Mouse (Mus musculus): ENCODE measurements at regions not wholly inside any gene's neighbourhood (a gene's known extent, or its start where the extent isn't known, plus 50 kb on each side); places are given as distances from the start of the nearest gene placed in this dataset.
A peak's percentile ranks its signal among the peaks of the same experiment; 100 is the strongest.

DNA sequence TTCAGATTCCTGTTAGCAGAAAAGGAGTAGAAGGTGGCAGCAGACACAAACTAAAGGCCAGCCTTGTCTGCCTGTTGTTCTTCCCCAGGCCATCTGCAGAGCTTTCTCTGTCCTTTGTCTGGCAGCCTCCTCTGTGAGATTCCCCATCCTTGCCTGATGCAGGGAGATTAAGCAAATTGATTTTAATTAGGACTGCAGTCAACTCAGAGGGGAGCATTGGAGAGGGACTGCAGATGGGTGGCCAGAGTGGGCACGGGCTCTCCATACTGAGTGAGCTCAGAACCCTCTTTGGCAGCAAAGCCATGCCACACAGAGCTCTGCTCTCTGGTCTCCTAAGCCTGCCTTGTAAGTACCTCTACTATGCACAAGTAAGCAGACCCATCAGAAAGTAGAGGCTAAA is 158.5 kb downstream of the Maf start:
- no peak for DNase-seq (ENCODE audit: low spot score)

DNA sequence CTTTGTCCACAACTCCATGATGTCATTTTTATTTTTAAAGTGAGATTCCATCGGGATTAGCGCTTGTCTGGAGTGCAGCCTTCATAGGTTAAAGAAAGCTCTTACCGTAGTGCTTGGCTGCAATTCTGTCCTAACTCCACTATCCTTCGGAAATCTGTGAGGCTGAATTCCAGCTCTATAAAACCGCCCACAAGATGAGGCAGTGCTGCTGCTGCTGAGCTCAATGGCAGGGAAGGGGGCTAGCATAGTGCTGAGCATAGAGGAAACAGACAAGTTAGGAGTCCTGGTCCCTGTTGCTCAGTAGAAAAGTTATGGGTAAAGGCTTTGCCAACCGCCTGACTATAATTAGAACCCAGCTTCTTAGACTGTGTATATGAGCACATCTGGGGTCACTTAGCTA is 163.5 kb downstream of the Maf start:
- no peak for DNase-seq (ENCODE audit: low spot score)

DNA sequence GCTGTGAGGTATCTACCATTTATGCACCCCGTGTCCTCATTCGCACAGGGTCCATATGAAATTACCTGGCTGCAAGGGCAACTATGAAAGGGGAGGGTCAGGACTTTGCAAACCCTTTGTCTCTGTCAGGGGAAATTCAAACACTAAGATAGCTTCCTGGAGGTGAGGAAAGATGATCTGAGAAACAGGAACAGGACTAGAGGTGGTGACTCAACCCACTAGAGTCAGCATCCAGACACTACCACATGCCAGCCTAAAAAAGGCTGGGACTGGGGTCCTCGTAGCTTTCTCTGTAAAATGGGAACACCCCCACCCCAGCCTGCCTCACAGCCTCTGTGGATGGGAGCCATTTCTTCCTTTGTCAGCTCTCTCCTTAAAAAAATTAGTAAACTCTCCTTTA is 164.7 kb downstream of the Maf start:
- DNase-seq (ENCODE audit: low spot score): no peak

DNA sequence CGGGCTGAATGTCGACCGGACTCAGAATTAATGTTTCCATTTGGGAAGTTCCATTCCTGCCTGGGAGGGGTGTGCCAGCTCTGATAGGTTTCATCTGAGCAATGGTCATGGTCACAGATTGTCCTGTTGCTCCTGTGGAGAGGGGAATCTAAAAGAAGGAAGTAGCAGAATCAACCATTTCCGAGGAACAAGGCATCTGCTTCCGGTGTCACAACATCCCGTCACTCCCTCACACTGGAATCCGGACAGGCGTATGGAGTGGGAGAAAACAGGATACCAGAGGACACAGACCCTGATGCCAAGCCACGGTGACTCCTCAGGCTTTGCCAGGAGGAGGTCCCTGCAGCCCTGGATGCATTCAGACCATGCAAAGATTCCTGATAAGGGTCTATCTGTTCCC is 168.0 kb downstream of the Maf start:
- DNase-seq (ENCODE audit: low spot score): no peak

DNA sequence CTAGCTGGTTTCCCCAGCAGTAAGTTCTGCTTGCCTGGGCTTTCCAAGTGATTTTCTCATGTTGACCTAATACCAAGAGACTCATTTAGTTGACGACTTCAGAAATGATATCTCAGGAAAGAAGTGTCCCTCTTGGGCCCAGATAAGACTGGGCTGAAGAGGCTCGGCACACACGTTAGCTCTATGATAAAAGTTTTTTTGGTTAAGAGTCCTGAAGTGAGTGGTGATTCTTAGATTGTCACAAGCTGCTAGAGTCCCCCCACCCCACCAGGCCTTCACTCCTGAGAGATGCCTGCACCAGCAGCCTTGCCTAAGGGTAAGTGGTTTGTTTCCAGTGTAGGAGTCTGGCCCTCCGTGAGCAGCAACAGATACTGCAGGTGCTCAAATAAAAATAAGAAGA is 169.4 kb downstream of the Maf start:
- DNase-seq (ENCODE audit: low spot score): no peak

DNA sequence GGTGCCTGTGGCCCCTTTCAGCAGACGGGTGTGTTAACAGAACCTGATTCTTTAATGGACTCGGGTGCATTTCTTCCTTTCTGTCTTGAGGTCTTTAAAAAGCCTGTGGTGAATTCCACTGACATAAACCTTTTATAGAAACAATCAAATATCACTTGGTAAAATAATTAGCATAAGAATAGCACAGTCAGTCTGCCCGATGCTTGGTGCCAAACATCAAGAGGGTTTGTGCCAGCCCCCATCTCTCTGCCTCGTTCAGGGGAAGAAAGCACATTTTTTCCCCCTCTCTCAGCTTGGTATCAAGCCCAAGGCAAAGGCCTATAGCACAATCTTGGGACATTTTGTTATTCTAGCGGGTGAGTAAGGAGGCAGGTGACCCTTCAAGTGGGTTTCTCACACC is 169.8 kb downstream of the Maf start:
- DNase-seq (ENCODE audit: low spot score): no peak

DNA sequence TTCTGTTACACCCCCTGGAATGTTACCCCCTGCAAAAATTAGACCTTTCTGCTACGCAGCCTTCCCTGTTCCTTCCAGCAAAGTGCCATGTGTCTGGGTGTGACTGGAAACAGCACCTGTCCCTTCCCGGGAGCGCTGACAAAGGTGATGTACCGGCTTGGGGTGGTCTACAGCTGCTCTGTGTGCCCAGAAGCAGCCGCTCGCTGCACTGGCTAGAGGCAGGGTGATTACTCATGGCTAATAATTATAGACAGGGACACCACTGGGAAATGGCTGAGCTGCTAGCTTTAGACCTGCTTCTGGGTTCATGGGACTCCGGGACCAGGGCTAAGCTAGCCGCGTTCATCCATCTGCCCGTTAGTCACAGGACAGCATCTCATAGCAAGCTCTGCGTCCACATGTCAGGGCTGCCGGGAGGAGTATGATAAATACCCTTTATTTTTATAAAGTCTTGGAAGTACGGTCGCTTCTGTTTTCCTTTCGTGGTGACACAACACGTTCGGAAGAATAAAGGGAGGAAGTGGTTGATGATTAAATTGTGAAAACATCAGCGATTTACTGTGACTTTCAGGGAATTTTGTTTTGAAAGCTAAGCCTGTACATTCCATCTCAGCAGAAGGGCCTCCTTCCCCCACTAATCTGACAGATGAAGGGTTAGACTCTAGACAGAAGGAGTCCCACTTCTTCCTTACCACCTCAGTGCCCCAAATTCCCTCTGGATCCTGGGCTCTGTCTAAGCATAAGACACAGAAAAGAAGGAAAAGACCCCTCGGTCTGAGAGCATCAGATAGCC is 170.8 kb downstream of the Maf start:
- no peak for DNase-seq (ENCODE audit: low spot score)

DNA sequence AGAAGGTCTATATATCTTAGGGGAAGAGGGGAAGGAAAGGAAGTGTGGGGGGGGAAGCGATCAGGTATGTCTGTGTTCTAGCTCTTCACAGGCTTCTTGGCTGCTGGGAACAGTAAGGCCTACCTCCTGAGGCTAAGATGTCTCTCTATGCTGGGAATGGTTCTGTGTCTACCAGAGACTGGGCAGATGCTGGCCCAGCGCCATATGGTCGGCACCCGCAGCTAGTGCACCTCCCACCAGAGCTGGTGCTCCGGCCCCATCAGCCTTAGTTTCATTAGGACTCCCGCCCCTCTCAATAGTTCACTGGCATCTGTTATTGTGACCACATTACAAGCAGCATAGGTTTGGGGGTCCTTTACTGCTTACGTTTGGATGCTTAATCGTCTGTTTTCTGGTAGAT is 171.6 kb downstream of the Maf start:
- no peak for DNase-seq (ENCODE audit: low spot score)

DNA sequence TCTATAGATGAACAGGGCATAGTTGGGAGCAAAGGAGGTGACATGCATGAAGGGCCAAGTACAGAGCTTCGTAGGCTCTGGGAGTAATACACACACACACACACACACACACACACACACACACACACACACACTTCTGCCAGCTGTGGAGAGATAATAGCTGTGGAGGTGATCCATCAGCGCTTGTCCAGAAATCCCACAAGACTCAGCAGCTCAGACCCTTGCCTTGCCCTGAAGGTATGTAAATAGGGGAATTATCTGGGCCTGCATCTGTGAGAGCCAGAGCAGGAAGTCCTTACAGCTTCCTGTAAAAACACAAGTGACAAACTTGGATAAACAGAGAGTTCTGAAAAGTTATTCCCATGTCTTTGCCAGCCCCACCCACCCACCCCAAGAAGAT is 173.6 kb downstream of the Maf start:
- no peak for DNase-seq (ENCODE audit: low spot score)

DNA sequence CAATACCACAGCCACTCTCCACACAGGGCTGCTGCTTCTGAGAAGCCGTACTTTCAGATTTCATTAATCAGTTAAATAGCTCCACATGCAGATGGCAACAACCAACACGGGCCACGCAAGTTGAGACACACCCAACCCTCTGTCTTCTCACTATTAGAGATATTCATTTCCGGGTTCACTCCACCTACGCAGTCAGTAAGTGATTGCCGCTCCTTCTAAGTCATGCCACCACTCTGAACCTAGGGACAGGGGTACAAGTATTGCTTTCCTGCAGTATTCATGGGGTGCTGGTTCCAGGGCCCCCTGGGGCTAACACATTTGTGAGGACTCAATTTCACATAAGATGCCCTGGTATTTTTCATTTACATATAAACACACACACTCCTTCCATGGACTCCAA is 176.3 kb downstream of the Maf start:
- no peak for DNase-seq (ENCODE audit: low spot score)

DNA sequence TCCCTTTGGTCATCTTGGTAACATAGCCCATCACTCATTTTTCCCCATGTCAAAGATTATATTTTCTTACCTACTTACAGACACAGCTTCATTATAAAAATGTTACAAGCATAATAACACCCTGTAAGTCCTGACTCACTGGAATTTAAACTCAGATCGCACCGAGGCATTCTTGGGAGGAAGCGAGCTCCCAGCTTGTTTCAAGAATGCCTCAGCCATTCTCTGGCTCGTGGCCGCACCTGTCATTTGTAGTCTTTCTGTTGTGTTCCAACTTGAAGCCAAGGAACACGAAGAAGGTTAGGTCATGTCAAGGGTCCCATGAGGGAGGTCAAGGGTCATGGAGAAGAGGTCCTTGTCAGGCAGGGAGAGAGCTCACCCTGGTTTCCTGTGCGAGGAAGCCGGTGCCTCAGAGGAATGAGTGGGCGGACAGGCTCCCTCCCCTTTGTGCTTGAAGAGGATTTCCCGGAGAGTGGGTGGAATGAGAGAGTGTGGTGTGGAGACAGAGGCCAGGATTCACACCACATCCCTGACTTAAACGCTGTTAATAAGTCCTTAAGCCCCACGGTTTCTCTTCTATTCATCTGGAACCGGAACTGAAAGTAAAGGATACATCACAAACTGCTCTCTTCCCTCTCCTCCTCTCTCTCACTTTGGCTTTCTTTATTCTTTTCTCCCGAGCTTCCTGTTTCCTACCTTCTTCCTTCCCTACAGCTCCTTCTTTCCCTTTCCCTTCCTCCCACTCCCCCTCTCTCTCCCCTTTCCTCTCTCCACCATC is 177.8 kb downstream of the Maf start:
- DNase-seq (ENCODE audit: low spot score): no peak

DNA sequence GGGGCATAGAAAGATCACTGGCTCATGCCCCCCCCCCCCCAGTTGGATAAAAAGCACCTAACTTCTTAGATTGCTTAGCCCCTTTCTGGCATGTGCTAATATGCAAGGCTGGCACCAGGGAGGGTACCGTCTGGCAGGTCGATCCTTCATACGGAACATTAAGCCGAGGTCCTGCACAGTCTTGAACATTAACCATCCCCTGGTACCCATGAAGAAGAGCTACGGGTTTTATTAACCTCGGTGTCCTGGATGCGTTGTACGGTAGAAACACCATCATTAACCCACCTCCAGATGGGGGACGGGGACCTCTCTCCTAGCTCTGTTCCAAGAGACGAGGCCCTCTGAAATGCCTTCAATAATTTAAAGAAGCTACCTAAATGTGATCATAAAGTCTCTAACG is 178.7 kb downstream of the Maf start:
- DNase-seq (ENCODE audit: low spot score): no peak

DNA sequence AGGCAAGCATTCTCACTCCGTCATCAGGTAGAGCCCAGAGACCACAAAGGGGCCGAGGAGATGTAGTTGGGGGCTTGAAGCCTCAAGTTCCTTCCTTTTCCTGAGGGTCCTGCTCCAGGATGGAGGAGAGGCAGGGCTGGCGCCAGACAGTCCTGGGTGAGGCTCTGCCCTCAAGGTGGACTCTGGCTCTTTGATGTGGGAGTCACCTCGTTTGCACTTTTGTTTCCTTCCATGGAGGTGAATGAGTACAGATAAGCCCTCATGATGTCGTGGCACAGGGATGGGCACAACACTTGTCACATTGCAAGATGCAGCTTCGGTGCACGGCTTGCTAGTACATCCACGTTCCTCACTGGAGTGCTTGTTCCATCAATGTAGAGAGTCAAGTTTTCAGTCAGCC is 182.4 kb downstream of the Maf start:
- DNase-seq (ENCODE audit: low spot score): no peak

DNA sequence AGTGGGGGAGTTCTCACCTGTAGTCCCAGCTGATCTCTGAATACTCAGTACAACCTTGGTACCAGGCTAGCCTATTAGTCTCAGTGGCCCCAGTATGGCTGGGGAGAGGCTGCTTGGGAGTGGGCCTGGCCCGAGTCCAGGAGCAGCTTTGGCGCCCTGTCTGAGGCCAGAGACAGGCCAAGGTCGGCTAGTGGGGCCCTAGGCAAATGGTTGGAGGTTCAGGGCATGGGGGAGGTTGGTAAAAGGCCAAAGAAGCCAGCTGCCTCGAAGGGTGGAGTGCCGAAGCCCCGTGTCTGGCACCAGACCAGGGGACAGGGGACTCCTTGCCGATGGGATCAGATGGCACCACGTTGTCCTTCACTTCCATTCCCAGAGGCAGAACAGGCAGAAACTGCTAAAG is 182.9 kb downstream of the Maf start:
- no peak for DNase-seq (ENCODE audit: low spot score)

DNA sequence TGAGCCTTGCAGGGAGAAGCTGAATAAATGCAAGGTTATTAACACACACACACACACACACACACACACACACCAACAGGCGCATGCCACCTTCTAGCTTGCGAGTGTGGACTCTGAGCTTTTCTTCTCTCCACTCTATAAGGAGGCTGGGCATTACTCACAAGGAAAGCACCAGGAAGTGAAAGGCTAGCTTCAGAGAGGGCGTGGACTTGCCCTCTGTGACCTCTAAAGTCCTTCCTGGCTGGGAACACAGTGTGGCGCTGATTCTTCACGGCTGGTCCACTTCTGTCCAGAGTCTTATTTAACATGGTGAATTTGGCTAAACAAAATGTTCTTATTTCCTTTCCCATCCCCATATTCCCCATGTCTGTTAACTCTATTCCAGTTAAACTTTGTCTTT is 185.1 kb downstream of the Maf start:
- no peak for DNase-seq (ENCODE audit: low spot score)

DNA sequence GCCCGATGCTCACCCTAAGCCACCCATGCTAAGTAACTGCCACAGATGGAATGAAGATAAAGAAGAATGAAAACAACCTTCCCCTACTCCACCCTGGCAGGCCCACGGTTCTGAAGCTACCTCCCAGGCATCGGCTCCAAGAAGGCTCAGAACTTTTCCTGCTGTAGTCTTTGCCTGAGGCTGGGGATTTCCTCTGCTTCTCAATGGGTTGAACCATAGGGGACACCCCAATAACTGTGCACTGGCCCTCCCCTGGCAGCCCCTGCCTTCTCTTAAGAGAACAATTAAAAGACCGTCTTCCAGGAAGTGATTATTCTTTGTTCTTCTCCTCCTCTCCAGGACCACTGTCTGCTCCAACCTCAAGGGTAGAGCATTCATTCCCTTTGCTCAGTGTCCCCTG is 191.9 kb downstream of the Maf start:
- DNase-seq (ENCODE audit: low spot score): peak; percentile 0

DNA sequence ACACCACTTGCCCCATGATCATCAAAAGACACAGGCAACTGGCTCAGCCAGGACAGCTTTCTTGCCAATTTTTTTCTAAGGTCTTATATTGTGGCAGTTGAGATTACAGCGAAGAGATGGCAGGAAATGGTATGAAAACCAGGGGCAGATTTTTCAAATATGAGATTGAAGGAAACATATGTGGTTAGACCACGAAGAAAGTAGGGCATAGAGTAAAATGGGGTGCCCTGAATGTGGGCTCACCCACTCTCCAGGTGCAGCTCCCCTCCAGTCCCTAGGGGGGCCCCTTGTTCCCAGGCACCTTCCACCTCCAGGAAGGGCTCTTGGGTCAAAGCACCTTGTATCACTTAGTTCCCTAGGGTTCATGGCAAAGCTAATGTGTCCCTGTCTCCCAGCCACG is 193.1 kb downstream of the Maf start:
- DNase-seq (ENCODE audit: low spot score): peak; percentile 3

DNA sequence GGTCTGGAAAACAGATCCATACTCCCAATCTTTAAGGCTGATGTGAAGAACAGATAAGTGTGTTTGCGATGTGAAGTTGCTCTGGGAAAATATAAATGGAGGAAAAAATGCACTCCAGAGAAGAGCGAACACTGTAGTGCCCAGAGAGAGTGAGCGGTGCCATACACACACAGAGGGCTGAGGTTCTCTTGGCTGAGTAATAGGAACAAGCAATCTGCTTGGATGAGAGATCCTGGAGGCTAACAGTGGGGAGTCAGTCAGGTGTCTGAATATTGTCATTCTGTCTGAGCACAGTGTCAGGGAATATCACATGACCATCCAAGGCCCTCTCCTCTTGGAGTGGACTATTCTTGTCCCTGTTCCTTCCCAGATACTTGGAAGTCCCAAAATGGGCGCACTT is 200.4 kb downstream of the Maf start:
- DNase-seq (ENCODE audit: low spot score): no peak

DNA sequence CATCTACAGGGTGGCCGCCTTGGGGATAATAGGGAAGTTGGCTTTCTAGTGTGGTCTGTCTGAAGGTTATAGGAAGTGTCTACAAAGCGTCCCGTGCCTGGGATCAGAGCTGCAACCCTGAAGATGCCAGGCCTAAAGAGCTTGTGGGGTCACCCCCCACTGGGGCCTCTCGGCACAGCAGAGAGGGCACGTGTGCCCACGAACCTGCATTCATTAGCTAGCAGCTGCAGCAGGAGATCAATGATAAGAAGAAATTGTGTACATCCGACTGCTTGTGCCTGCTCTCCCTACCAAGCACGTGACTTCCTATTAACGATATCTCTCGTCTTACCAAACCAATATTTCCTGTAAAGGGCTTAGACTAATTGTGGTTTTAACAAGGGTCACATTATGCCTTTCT is 200.9 kb downstream of the Maf start:
- peak; percentile 8 for DNase-seq (ENCODE audit: low spot score)

DNA sequence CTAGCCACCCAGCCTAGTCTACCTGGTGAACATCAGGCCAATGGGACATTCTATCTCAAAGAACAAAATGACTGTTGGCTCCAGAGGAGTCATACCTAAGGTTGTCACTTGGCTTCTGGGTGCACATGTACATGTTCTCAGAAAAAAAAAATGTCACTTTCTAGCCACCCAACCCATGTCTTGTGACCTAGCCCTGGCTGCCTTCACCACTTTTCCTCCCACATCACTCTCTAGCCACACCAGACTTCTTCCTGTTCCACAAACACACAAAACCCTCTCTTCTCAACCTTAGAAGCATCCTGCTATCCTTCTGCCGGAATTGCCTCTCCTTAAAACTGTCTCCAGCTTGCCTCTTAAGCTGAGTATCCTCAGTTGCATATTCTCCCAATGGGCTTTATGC is 211.6 kb downstream of the Maf start:
- DNase-seq (ENCODE audit: low spot score): peak; percentile 13

DNA sequence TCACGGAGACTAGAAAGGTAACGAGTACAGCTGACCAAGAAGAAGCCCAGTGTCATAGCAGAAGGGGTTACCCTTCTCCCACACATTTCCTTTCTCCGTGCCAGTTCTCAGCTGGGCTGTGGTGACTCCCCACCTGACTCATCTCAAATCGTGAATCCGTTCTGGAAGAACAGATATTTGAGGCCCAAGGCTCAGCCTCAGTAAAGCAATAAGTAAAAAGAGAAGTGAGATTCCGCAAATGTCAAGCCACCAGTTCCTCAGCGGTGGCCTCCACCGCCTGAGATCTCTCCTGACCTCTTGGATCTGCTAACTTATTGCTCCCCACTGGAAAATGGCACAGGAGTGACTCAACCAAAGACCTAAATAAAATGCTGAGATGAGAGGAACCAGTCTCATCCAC is 213.2 kb downstream of the Maf start:
- no peak for DNase-seq (ENCODE audit: low spot score)

DNA sequence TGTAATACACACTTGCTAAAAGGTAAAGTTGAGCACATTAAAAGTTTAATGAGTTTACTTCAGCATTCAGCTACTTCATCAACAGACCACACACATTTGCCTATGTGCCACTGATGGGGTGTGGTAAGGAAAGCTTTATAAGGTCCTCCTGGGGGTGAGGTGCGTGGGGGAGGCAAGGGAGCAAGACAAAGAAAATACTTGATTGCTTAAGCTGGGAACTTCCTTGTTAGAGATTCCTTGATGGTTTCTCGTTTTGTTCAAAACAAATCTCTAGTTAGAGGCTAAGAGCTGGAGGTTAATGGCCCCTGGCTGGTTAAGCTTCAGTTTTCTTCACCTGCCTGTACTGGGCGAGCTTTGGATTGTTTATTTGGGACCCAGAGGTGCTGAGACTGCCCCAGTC is 220.7 kb downstream of the Maf start:
- DNase-seq (ENCODE audit: low spot score): no peak

DNA sequence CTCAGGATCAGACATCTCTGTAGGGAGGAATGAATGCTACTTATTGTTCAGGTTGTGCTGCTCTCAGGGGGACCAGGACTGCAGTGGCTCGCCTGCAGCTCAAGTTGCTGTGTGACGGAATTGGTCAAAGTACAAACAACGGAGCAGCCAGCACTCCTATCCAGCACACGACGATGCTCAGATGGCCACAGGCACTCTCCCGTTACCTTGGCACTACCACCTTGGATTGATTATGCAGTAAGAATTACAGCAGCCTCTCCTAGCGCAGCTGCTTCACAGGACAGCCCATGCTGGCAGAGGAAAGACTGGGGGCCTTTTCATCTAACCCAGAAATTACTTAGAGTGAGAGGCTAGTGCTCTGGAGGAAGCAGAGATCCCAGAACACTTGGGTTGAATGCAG is 226.5 kb downstream of the Maf start:
- DNase-seq (ENCODE audit: low spot score): no peak
